Mouse (Mus musculus) MEL (cell line): ENCODE measurements around the gene Grin2b. TPM values are rescaled to one million over a fixed set of nuclear protein-coding genes. Genes with fewer than 3 reads are reported as not detected.
"Not testable (repeated sequence)": the region's sequence is repeated elsewhere in the genome, so short reads cannot be mapped to it uniquely, and the experiment has no call there.

Source experiments
- DNase-seq: peaks from one replicate; pipeline ENCODE4 v3.0.0; 2011; ENCODE audit warnings: low read depth, low spot score
- H3K27ac ChIP-seq: 2 replicates; pipeline ENCODE4 v1.5.1; 2012; ENCODE audit warnings: low read depth, mild to moderate bottlenecking, control low read depth, low read length, moderate library complexity; ENCODE audit not compliant: control insufficient read depth
- H3K27me3 ChIP-seq, 2 experiments: fragments of 150-350 bp in 1 of 2; sonication (generic) in 1 of 2; 2 replicates each; pipeline ENCODE4 v1.6.1; 2012; ENCODE audit warnings: low read length in 2 of 2, mild to moderate bottlenecking in 2 of 2, improper control_type of control experiment in 1 of 2, moderate library complexity in 1 of 2; ENCODE audit not compliant: insufficient read depth in 2 of 2, control insufficient read depth in 1 of 2
- H3K36me3 ChIP-seq, 2 experiments: 2 replicates each; pipeline ENCODE4 v1.6.1; 2012 to 2014; ENCODE audit warnings: low read length in 2 of 2, improper control_type of control experiment in 1 of 2, inconsistent platforms in 1 of 2, mild to moderate bottlenecking in 1 of 2; ENCODE audit not compliant: insufficient read depth in 2 of 2, control insufficient read depth in 1 of 2
- H3K4me1 ChIP-seq, 2 experiments: fragments of 150-350 bp in 1 of 2; sonication (generic) in 1 of 2; 2 replicates each; pipeline ENCODE4 v1.6.1; 2012; ENCODE audit warnings: low read length in 2 of 2, improper control_type of control experiment in 1 of 2, mild to moderate bottlenecking in 1 of 2; ENCODE audit not compliant: insufficient read depth in 2 of 2, control insufficient read depth in 1 of 2
- H3K4me3 ChIP-seq, 2 experiments: fragments of 150-350 bp in 1 of 2; sonication (generic) in 1 of 2; 2 replicates each; pipeline ENCODE4 v1.5.1; 2012; ENCODE audit warnings: low read depth in 2 of 2, low read length in 2 of 2, mild to moderate bottlenecking in 2 of 2, moderate library complexity in 2 of 2, control low read depth in 1 of 2, improper control_type of control experiment in 1 of 2; ENCODE audit not compliant: control insufficient read depth in 1 of 2, insufficient read depth in 1 of 2
- H3K79me2 ChIP-seq: 2 replicates; pipeline ENCODE4 v1.6.1; 2012; ENCODE audit warnings: mild to moderate bottlenecking, low read length, moderate library complexity; ENCODE audit not compliant: control insufficient read depth, poor library complexity, insufficient read depth
- H3K9ac ChIP-seq: 2 replicates; pipeline ENCODE4 v1.6.1; 2012; ENCODE audit warnings: low read depth, mild to moderate bottlenecking, control low read depth, low read length, moderate library complexity; ENCODE audit not compliant: control insufficient read depth, poor library complexity, severe bottlenecking
- H3K9me3 ChIP-seq: fragments of 150-350 bp; sonication (generic); replicated peaks from 2 replicates; pipeline ENCODE4 v1.6.1; 2012; ENCODE audit warnings: mild to moderate bottlenecking, low read length, improper control_type of control experiment, moderate library complexity; ENCODE audit not compliant: insufficient read depth
- CHD2 ChIP-seq: IDR thresholded peaks from 2 replicates; pipeline ENCODE4 v1.6.1; 2011; ENCODE audit warnings: low read length, improper control_type of control experiment
- CTCF ChIP-seq, 3 experiments: IDR thresholded peaks in 2 of 3; conservative IDR thresholded peaks in 1 of 3; 2 replicates each; pipeline ENCODE4 v1.5.1; 2011 to 2012; ENCODE audit warnings: low read length in 3 of 3, low read depth in 2 of 3, mild to moderate bottlenecking in 2 of 3, improper control_type of control experiment in 1 of 3, inconsistent platforms in 1 of 3, mixed read lengths in 1 of 3, moderate library complexity in 1 of 3; ENCODE audit not compliant: control insufficient read depth in 1 of 3, insufficient read depth in 1 of 3, poor library complexity in 1 of 3, severe bottlenecking in 1 of 3
- E2F4 ChIP-seq: IDR thresholded peaks from 2 replicates; pipeline ENCODE4 v1.6.1; 2011; ENCODE audit warnings: low read depth, low read length, improper control_type of control experiment, borderline replicate concordance
- GABPA ChIP-seq: IDR thresholded peaks from 2 replicates; pipeline ENCODE4 v1.6.1; 2012; ENCODE audit warnings: low read depth, mild to moderate bottlenecking, inconsistent platforms, low read length, improper control_type of control experiment, moderate library complexity
- JUND ChIP-seq: IDR thresholded peaks from 2 replicates; pipeline ENCODE4 v1.6.1; 2011; ENCODE audit warnings: low read depth, mild to moderate bottlenecking, improper control_type of control experiment, low read length
- MAZ ChIP-seq: IDR thresholded peaks from 2 replicates; pipeline ENCODE4 v1.6.1; 2012; ENCODE audit warnings: low read depth, mild to moderate bottlenecking, inconsistent platforms, low read length, improper control_type of control experiment
- MEF2A ChIP-seq: IDR thresholded peaks from 2 replicates; pipeline ENCODE4 v1.6.1; 2014; ENCODE audit warnings: low read depth, mild to moderate bottlenecking, inconsistent platforms, low read length, improper control_type of control experiment; ENCODE audit not compliant: poor library complexity, insufficient replicate concordance, severe bottlenecking; ENCODE audit errors: extremely low read depth
- MXI1 ChIP-seq: IDR thresholded peaks from 2 replicates; pipeline ENCODE4 v1.6.1; 2011; ENCODE audit warnings: mild to moderate bottlenecking, low read depth, low read length, improper control_type of control experiment
- MYB ChIP-seq: IDR thresholded peaks from 2 replicates; pipeline ENCODE4 v1.6.1; 2011; ENCODE audit warnings: mild to moderate bottlenecking, low read depth, low read length, improper control_type of control experiment
- POLR2AphosphoS2 ChIP-seq: IDR thresholded peaks from 2 replicates; pipeline ENCODE4 v1.6.1; 2011; ENCODE audit warnings: low read length, improper control_type of control experiment
- USF2 ChIP-seq, 2 experiments: IDR thresholded peaks; 2 replicates each; pipeline ENCODE4 v1.6.1; 2011 to 2012; ENCODE audit warnings: improper control_type of control experiment in 2 of 2, low read length in 2 of 2, borderline replicate concordance in 1 of 2, inconsistent platforms in 1 of 2, low read depth in 1 of 2, mild to moderate bottlenecking in 1 of 2; ENCODE audit not compliant: insufficient read depth in 1 of 2
- ZKSCAN1 ChIP-seq: IDR thresholded peaks from 2 replicates; pipeline ENCODE4 v1.6.1; 2012; ENCODE audit warnings: low read depth, mild to moderate bottlenecking, inconsistent platforms, low read length, improper control_type of control experiment, moderate library complexity
- ZMIZ1 ChIP-seq: IDR thresholded peaks from 2 replicates; pipeline ENCODE4 v1.6.1; 2012; ENCODE audit warnings: low read depth, mild to moderate bottlenecking, inconsistent platforms, low read length, improper control_type of control experiment, moderate library complexity
- polyA plus RNA-seq, 2 experiments: library from polyadenylated mRNA; stranded (reverse) in 1 of 2; unstranded in 1 of 2; fragments of >175 nt in 1 of 2; fragments of >200 nt in 1 of 2; gene quantifications; 2 replicates each; pipeline versions ENCODE4 v1.2.1 to v1.2.4; 2012; ENCODE audit warnings: low replicate concordance in 2 of 2, low read depth in 1 of 2; ENCODE audit not compliant: insufficient read length in 2 of 2, insufficient read depth in 1 of 2, missing spikeins in 1 of 2
- total RNA-seq: library from RNA; depleted of rRNA; stranded (reverse); fragments of 300-350 nt; gene quantifications from 2 replicates; pipeline ENCODE4 v1.2.3, GENCODE M21; 2012

Grin2b gene
- total and polyA plus RNA-seq, 3 experiments: not detected

GRCm38 (mm10) chr6:135714906-135715305, 458.4 kb downstream of the Grin2b start:
- no peaks in the 10 kb centered on the region for H3K4me1 ChIP-seq
- no peak overlapping the region for H3K9ac ChIP-seq
- H3K27ac ChIP-seq: no peak overlapping the region
- H3K4me3 ChIP-seq: no peak overlapping the region
- no peaks in the 10 kb centered on the region for H3K9me3 ChIP-seq
- no peak for TF ChIP-seq MAZ
- no peaks in the 10 kb centered on the region for H3K79me2 ChIP-seq
- no peaks in the 10 kb centered on the region for H3K27me3 ChIP-seq
- no peak for DNase-seq
- H3K36me3 ChIP-seq: no peaks in the 10 kb centered on the region

GRCm38 (mm10) chr6:135714236-135714635, 459.1 kb downstream of the Grin2b start:
- H3K9me3 ChIP-seq: no peaks in the 10 kb centered on the region
- TF ChIP-seq ZMIZ1 (no peak), JUND (no peak), ZKSCAN1 (no peak), MYB (no peak), MEF2A (no peak)
- no peaks in the 10 kb centered on the region for H3K27me3 ChIP-seq
- no peak overlapping the region for H3K4me3 ChIP-seq
- H3K79me2 ChIP-seq: no peaks in the 10 kb centered on the region
- H3K9ac ChIP-seq: no peak overlapping the region
- H3K36me3 ChIP-seq: no peaks in the 10 kb centered on the region
- no peak for DNase-seq
- H3K27ac ChIP-seq: no peak overlapping the region
- H3K4me1 ChIP-seq: no peaks in the 10 kb centered on the region

GRCm38 (mm10) chr6:135713716-135714115, 459.6 kb downstream of the Grin2b start:
- Histone ChIP-seq H3K4me3 (no peak overlapping the region), H3K36me3 (no peaks in the 10 kb centered on the region), H3K79me2 (no peaks in the 10 kb centered on the region), H3K27ac (no peak overlapping the region), H3K4me1 (no peaks in the 10 kb centered on the region), H3K9ac (no peak overlapping the region), H3K9me3 (no peaks in the 10 kb centered on the region), H3K27me3 (no peaks in the 10 kb centered on the region)
- TF ChIP-seq MXI1 (no peak), JUND (no peak), USF2 (IDR thresholded peaks at IDR 0.05; ENCODE audit: borderline replicate concordance in 1 of 2, insufficient read depth in 1 of 2, low read depth in 1 of 2, low read length in 2 of 2) (no peak), E2F4 (no peak), CHD2 (no peak), GABPA (no peak), ZMIZ1 (no peak), POLR2AphosphoS2 (no peak), MYB (no peak), CTCF (IDR thresholded peaks at IDR 0.05 in 2 of 3, conservative IDR thresholded peaks at IDR 0.05 in 1 of 3; ENCODE audit: control insufficient read depth in 1 of 3, insufficient read depth in 1 of 3, low read depth in 2 of 3, low read length in 3 of 3, poor library complexity in 1 of 3, severe bottlenecking in 1 of 3) (no peak), MEF2A (no peak)
- no peak for DNase-seq

GRCm38 (mm10) chr6:135706850-135707522, 466.3 kb downstream of the Grin2b start:
- not testable (repeated sequence) for DNase-seq, H3K9ac ChIP-seq, H3K4me3 ChIP-seq, H3K36me3 ChIP-seq, H3K79me2 ChIP-seq, H3K9me3 ChIP-seq, H3K4me1 ChIP-seq, H3K27ac ChIP-seq, H3K27me3 ChIP-seq
